Mouse (Mus musculus) urinary bladder, postnatal 4 days (tissue): ENCODE measurements around the gene Ifit1.
A peak's percentile ranks its signal among the peaks of the same experiment; 100 is the strongest.
"Not testable (repeated sequence)": the region's sequence is repeated elsewhere in the genome, so short reads cannot be mapped to it uniquely, and the experiment has no call there.

Source experiments
- DNase-seq, 2 experiments: peaks; one replicate each; pipeline ENCODE4 v3.0.0; 2021 to 2022; ENCODE audit warnings: low spot score in 2 of 2

Gene Ifit1

DNA sequence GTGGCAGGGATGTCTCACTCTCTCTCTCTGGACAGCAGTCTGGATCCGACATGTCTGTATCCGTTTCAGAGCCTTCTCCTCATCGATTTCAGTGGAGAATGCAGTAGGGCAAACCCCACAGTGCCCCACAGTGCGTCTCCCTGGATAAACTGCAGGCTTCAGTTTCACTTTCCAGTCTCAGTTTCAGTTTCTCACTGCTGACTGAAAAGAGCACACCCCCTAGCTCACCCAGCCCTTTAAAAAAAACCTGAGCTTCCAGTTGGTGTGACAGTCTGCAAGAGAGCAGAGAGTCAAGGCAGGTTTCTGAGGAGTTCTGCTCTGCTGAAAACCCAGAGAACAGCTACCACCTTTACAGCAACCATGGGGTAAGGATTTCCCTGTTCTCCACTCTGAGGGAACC, at the start of gene Ifit1, which contains the start of gene Ifit1bl2:
Ifit1 (plus strand) TSS at position 249 of the 400 bp plus-strand sequence.
Ifit1bl2 (minus strand) TSS at position 121 of the 400 bp plus-strand sequence.
- DNase-seq, result no peak

DNA sequence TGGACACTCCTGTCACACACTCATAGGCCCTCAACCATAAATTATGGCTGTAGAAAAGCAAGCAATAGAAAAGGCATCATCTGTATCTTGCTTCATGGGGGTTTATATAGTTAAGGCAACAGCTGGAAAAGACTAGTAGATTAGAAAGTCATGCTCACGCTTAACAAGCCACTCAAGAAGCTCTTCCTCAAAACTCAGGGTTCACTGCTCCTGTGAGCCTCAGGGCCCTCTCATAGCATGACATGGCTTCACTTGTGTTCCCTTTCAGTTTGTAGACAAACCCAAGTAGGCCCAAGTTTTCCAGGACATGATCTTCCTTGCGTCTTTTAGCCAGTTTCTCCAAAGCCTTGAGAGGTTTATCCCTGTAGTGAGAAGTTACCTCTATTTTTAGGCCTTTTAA, 47.2 kb upstream of the Ifit1 start:
- DNase-seq, result no peak

DNA sequence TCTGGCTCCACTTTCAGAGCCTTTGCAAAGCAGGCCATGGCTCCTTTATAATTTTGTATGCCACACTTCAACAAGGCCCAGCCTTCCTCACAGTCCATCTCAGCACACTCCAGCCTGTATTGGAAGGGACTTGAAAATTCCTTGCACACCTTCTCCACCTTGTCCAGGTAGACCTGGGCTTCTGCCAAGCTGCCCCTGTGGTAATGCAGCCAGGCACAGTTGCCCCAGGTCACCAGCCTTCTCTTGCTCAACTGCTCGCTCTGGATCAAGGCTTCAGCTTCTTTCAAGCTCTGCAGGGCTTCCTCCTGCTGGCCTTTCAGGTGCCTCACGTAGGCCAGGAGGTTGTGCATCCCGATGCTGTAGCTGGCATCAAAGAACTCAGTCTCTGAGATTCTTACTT, 46.1 kb upstream of the Ifit1 start:
- DNase-seq, result not testable (repeated sequence)

DNA sequence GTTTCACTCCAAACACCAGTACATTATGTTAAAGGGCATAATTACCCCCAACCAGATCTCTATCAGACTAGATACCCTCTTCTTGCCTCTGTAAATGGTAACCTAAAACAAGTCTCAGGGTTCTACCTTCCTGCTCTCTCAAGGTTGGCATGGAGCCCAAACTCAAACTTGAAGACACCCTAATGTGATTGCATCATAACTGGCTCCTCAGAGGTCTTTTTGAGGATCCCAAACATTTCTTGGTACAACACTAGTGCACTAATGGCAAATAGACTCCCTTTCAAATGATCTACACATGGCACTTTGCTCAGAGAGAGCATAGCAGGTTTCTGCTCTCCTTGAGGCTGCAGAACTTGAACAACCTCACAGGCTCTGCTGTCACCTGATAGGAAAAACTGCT, 43.9 kb upstream of the Ifit1 start:
- DNase-seq, result no peak

DNA sequence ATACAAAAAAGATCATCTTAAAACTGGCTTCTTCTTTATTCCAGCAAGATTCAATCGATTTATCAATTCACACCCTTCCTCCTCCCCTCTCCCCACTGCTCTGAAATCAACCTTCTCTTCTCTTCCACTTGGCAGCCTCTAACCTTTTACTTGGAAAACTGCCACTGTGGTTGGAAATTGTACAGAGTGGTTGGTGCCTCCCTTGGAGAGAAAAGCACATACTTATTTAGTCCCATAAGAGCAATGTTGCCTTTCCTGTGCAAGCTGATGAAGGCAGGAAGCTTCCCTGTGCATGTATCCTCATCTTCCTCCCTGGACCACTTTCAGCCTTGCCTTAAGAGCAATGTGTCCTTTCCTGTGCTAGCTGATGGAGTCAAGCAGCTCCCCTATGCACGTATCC, 42.3 kb upstream of the Ifit1 start:
- DNase-seq, result no peak

DNA sequence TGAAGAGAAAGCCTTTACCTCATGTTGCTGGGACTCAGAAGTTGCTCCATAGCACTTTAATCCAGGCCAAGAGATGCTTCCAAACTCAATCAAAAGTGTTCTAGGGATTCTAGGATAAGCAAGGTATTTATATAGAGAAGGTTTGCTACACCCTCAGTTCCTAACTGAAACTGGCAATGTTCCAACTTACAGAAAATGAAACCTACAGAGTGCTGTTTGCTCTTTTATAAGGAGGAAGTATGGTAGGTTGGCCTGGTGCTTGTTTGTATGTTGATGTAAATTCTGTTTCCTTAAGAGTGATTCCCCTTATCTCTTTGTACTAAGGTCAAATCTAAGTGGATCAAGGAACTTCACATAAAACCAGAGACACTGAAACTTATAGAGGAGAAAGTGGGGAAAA, 41.4 kb upstream of the Ifit1 start:
- DNase-seq, result not testable (repeated sequence)

DNA sequence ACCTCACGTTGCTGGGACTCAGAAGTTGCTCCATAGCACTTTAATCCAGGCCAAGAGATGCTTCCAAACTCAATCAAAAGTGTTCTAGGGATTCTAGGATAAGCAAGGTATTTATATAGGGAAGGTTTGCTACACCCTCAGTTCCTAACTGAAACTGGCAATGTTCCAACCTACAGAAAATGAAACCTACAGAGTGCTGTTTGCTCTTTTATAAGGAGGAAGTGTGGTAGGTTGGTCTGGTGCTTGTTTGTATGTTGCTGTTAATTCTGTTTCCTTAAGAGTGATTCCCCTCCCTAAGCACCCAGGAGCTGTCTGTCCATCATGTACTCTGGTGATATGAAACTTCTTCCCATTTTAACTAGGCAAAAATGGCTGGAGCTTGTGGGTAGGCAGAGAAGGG, 38.8 kb upstream of the Ifit1 start, which contains the start of gene Ifit1bl1:
Ifit1bl1 (minus strand) TSS at position 69 of the 400 bp plus-strand sequence.
- not testable (repeated sequence) for DNase-seq

DNA sequence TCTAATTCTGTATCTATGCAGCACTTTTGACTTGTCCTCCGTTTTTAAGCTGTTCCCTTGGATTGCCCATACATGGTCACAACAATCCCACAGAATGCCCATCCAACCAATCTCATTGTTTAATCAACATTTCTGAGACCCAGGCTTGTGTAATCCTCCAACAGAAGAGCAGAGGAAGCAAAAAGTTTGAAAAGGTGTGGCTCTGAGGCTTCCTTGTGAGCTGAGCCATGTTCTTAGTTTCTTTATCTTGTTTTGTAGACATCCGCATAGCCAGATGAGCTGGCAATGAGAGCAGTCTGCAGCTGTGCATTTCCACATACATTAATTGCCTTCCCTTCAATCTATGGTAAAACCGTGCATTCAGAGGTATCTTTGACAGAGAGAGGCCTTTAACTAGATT, 35.2 kb upstream of the Ifit1 start:
- no peak for DNase-seq

DNA sequence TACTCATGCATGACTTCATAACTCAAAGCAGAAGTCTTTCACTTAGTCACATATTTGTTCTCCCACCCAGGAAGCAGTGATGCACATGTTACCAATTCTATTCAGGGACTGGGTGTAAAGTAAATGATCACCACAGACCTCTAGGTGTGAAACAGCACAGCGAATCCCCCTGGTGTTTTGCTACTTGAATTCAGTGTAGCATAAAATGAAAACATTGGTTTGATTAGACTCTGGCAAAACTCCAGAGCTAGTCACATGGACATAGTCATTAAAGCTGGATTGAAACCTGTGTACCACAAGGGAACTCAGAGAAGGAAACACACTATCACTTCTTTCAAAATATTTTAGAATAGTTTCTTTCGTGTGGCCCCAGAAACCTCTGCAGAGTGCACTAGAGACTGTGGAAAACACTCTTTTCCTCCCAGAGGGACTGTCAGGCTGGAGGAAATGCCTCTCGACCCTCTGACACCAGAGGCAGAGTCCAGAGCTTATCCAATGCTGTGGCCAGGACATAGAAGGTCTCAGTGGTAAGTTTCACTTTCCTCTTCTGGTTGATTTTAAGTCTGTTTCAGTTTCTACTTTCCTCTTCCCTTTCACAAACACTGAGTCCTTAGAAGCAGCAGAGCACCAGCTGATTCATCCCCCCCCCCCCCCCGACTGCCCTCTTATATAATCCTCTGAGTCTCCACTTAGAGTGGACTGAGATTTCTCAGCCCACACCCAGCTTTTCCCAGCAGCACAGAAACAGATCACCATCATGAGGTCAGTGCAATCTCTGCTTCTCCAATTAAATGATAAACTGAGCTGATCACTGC, 33.2 kb upstream of the Ifit1 start, which contains the start of gene Ifit3b:
Ifit3b (plus strand) TSS at position 734 of the 815 bp plus-strand sequence.
- not testable (repeated sequence) for DNase-seq

DNA sequence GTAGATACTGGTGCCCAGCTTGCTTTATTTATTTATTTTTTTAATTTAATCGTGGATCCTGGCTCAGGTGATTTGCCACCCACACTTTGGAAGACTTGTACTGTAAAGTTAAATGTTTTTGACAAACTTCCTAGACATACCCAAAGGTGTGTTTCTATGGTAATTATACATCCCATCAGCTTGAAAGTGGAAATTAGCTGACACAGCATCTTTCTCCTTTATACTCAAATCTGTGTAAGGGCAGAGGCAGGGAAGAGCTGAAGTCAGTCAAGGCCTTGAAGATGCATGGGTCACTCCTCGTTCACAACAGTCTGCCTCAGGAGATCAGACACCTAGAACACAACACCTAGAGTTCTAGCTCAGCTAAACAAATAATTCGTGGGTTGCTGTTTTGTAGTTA, 30.6 kb upstream of the Ifit1 start:
- not testable (repeated sequence) for DNase-seq

DNA sequence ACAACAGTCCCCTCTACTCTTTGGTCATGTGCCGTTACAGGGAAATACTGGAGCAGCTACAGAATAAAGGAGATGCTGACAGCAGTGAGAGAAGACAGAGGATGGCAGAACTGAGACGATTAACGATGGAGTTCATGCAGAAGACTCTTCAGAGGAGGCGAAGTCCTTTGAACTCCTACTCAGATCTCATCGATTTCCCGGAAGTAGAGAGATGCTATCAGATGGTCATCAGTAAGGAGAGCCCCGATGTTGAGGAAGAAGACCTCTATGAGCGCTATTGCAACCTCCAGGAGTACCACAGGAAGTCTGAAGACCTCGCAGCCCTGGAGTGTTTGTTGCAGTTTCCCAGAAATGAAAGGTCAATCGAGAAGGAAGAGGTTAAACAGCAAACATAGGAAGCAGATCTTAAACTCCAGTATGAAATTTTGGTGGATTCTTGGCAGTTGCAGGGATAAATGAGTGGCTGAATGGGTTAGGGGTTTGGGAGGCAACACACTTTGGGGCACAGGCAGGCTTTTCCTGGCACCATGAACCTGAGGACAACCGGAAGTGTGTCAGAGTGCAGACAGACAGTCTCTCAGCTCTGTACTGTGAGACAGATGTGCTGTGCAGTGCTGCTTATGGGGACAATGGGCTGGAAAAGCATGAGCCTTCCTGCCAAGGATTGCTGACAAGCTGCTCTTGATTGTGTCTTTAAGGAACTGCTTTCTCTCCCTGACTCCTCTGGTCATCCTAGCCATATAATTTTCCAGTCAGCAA, 28.2 kb upstream of the Ifit1 start:
- DNase-seq, result not testable (repeated sequence)

DNA sequence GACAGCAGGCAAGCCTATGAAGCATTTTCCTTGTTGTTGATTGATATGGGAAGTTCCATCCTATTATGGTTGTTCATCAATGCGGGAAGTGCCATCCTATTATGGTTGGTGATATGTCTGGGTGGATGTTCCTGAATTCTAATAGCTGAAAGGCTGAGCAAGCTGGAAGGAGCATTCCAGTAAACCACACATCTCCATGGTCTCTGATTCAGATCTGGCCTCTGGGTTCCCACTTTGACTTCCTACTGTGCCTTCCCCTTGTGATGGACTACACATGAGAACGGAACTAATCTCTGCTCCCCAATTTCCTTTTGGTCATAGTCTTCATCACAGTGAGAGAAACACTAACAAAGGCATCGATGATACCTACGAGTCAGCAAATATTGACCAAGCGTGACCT, 19.8 kb upstream of the Ifit1 start:
- no peak for DNase-seq

DNA sequence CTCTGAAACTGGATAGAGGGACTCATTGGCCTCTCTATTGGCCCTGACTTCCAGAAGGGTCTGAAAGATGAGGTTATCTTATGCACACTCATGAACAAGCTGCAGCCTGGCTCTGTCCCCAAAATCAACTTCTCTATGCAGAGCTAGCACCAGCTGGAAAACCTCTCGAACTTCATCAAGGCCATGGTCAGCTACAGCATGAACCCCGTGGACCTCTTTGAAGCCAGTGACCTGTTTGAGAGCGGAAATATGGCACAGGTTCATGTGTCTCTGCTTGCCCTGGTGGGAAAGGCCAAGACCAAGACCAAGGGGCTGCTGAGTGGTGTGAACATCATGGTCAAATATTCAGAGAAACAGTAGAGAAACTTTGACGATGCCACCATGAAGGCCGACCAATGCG, 16.9 kb upstream of the Ifit1 start:
- DNase-seq, result no peak

DNA sequence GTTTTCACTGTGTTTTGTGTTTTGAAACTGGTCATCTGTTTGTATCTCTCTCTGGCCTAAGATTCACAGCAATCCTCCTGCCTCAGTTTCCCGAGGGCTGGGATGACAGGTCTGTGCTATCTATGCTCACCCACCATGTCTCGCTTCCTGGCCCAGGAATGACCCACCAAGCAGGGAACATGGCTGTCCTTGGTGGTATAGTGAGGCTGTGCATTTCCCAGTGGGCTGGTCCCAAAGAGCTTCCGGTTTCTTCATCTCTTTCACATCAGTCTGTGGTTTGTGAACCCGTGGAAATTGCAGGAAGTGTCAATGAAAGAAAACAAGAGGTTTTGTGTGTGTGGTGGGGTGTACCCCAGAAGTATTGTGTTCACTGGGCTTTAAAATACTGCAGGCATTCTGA, 16.0 kb upstream of the Ifit1 start:
- no peak for DNase-seq

DNA sequence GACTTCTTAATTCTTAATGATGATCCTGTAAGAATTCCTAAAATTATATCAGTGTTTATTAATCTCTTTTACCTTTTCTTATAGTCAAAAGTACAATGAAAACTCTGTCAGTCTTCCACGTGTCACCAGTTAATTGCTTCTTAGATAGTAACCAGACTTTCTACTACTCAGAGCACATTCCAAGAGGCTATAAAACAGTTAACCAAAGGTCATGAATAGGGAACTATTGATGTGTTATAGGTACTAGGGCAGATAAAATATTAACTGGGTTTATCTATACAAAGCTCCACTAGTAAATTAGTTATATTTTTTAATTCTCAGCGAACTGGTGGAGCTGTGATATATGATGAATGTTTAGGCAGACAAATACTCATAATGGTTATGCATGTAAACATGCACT, 13.2 kb upstream of the Ifit1 start:
- no peak for DNase-seq

DNA sequence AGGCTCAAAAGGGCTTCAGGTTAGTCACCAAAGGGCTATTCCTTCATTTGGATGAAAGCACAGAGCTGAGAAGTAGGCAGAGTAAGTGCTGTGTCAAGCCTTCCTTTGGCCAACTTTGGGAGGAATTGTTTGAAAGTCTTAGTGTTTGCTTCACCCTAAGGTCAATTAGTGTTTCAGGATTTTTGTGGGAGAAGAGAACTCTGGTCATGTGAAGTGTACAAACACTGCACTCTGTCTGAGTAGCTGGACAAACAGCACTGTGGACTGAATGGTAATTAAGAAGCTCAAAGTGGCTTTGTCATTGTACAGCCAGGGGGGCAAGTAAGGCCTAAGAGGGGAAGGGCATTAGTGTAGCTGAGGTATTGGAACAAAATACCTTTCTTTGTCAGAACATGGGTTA, 9.2 kb upstream of the Ifit1 start:
- DNase-seq, result no peak

DNA sequence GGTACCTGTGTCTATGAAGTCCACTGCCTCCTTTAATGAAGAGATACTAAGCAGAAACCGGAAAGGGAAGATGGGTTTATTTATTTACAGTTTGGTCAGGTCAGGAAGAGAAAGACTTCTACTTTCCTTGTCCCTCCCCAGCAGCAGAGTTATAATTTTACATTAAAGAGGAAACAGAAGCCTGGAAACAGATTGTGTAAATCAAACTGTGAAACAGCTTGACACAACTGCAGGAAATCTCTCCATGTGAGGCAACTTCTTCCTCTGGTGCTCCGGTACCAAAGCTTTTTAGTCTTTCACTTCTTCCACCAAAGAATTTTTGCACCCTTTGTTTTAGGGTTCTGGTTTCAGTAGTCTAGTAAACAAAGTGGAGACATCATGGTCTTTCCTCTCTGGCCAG, 7.2 kb upstream of the Ifit1 start:
- no peak for DNase-seq

DNA sequence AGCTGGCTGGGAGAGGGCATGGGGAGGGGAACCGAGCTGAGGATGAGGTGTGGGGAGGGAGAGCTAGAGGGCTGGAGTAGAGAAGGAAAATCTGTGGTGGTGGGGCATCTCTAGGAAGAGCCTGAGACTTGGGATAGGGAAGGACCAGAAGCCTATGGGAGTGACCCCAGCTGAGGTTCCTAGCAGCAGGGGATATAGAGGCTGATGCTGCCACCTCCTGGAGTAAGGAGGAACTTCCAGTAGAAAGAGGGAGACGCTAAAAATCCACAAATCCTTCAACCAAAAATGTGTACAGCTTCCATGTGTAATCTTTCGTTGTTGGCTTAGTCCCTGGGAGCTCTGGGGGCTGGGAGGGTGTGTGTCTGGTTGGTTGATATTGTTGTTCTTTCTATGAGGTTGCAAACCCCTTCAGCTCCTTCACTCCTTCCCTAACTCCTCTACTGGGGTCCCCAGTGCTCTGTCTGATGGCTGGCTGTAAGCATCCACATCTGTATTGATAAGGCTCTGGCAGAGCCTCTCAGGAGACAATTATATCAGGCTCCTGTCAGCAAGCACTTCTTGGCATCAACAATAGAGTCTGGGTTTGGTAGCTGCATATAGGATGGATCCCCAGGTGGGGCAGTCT, 3.6 kb upstream of the Ifit1 start:
- peak; percentile 20 to 64 for DNase-seq

DNA sequence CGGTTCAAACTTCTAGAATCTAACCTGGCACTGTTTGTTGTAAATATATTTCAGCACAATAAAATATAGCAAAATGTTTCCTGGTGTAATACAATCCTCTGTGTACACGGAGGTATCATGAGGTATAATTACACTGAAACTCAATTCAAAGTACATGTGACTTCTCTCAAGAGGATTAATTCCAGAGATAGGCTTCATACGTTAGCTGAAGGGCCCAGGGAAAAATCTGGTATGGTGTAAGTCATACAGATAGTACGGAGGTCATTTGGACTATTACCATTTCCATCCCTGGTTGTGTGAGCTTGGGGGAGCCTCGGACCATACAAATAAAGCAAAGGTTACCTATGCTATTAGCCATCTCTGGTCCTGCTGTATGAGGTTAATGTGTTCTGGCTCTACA, 1.9 kb downstream of the Ifit1 start:
- no peak for DNase-seq

DNA sequence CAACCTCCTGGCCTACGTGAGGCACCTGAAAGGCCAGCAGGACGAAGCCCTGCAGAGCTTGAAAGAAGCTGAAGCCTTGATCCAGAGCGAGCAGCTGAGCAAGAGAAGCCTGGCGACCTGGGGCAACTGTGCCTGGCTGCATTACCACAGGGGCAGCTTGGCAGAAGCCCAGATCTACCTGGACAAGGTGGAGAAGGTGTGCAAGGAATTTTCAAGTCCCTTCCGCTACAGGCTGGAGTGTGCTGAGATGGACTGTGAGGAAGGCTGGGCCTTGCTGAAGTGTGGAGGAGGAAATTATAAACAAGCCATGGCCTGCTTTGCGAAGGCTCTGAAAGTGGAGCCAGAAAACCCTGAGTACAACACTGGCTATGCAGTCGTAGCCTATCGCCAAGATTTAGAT, 7.0 kb downstream of the Ifit1 start:
- DNase-seq, result not testable (repeated sequence)

DNA sequence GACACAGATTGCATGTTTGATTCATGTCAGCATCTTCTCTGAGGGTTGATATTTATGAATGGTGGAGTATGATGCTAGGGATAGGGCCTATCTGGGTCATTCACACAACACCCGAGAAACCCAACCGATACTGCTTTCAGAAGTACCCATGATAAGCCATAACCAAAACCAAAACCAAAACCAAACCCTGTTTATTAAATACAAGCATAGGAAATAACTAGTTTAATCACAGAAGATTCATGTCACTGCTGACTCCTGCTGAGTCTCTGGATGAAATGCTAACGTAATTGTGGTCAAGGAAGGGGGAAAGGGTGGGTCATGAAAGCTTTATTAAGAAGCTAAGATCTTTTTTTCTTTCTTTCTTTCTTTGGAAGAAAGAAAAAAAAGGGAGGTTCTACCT, 9.6 kb downstream of the Ifit1 start:
- DNase-seq, result no peak

DNA sequence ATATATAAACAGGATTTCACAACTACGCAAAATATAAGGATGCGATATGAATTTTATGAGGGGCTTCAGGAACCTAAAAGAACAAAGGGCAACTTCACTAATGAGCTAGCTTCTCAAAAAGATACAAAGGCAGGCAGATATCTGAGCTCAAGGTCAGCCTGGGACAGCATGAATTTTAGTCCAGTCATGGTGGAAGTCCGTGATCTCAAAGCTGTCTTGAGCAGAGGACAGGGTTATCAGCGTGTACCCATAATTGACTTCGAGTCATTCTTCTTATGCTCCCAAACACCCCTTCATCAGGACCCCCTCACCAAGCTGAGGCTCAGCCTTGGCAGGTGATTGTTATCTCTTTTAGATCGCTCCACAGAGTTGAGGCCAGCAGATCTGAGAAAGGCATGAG, 10.3 kb downstream of the Ifit1 start:
- no peak for DNase-seq
